Mouse (Mus musculus): ENCODE measurements around the gene Crtc2.
"Not testable (repeated sequence)": the region's sequence is repeated elsewhere in the genome, so short reads cannot be mapped to it uniquely, and the experiment has no call there.

- not testable (repeated sequence) for TF ChIP-seq POLR2A (IDR thresholded peaks at IDR 0.05; ENCODE audit: insufficient read depth, low read length); CTCF (IDR thresholded peaks at IDR 0.05; ENCODE audit: low read depth, low read length); EP300 (IDR thresholded peaks at IDR 0.05; ENCODE audit: insufficient read depth, low read depth, low read length)
These were observed 2.2 kb upstream of the Crtc2 start for GRCm38 (mm10) chr3:90251731-90252226.

Measured in ES-Bruce4 (cell line).